Mouse (Mus musculus): ENCODE data around the gene Phf23. TPM values are rescaled to one million over a fixed set of nuclear protein-coding genes. Genes with fewer than 3 reads are reported as not detected.

Gene Phf23
- polyA plus RNA-seq, 1 experiment from 2014 or later, result 27.5 TPM

DNA sequence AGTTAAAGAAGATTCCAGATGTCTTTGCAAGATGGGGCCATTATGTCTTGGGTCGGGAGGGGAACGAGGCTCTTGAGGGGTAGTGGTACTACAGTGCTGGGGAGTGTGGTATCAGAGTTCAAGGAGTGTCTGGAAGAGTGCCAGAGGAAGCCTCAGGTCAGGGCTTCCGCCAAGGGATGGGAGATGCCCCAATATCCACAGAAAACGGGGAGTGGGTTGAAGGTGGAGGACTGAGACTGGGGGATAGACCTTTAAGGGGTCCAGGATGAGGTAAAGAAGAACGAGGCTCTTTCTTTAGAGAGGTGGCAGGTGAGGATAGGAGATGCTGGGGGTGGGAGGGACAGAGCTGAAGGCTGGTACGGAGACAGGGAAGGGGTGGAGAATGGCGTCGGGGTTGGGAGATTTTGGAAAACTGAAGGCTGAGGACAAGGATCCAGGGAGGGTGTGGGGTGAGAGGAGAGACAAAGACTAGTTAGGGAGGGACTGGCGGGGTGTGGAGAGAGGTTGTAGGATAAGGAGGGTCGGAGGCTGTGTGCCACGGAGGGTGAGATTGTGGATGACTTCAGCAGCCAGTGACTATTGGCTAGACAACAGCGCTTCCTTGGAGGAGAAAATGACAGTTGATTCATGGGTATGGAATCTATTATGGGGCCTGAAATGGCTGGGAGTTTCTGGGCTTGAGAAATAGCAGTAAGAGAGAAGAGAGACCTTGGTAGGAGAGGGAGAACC, 33.0 kb downstream of the Phf23 start:
- H3K27me3 ChIP-seq (ENCODE audit: control insufficient read depth, insufficient read depth, low read length), result no peaks in the 10 kb centered on the region
- 29% methylated on average over 12 of the region's 12 CpGs for WGBS
- peak overlapping the region; percentile 11 to 29; a peak in 2 of 4 replicates for H3K4me3 ChIP-seq (ENCODE audit: control insufficient read depth in 1 of 2, insufficient read depth in 1 of 2, low read depth in 1 of 2, low read length in 2 of 2)
- peaks cover 31% of the 10 kb centered on the region for H3K36me3 ChIP-seq (ENCODE audit: control insufficient read depth, insufficient read depth, low read length)
- H3K9me3 ChIP-seq (ENCODE audit: control insufficient read depth, low read length), result no peaks in the 10 kb centered on the region
- H3K9ac ChIP-seq (ENCODE audit: low read length), result 0 out of 2 replicates have a peak overlapping the region, but pooled peaks have one; percentile 10
- no peak for ATAC-seq (ENCODE audit: insufficient number of reproducible peaks, insufficient read depth, low FRiP score, low read depth)
- H3K27ac ChIP-seq (replicated peaks in 1 of 2; ENCODE audit: control insufficient read depth in 1 of 2, insufficient read depth in 1 of 2, low read depth in 2 of 2, low read length in 2 of 2), result peak overlapping the region; percentile 39 to 54
- H3K4me2 ChIP-seq (ENCODE audit: low read length), result peak overlapping the region; percentile 57
- peaks cover 31 to 43% of the 10 kb centered on the region in 2 experiments for H3K4me1 ChIP-seq (ENCODE audit: control insufficient read depth in 2 of 2, insufficient read depth in 2 of 2, low read length in 2 of 2)

DNA sequence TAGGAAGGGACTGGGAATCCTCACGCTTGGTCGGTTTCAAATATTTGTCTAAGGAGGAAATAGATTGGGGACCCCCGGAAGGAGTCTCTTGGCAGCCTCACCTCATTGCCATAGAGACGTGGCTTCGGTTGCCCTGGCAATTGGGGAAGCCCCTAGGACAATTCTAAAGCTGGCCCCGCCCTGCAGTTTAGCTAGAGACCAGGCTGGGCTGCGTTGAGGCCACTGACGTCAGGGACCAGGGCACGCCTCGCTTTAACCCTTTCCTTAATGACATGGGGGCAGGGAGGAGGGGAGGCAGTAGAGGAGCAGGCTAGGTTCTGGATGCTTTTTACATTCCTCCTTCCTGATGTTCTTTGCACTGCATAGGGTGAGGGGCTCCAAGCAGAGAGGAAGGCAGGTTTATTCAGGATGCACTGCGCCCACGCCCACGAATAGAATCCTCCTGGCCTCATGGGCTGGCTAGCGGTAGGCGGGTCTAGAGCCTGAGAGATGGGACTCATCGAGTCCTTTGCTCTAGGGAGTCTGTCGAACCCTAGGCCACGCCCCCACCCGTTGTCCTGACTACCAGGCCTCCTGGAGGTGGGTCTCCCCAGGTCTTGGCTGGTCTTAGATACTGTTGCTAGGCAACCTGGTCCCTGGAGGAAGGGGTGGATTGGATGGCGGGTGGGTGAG, 33.7 kb downstream of the Phf23 start:
- peaks cover 31% of the 10 kb centered on the region for H3K36me3 ChIP-seq (ENCODE audit: control insufficient read depth, insufficient read depth, low read length)
- H3K9me3 ChIP-seq (ENCODE audit: control insufficient read depth, low read length), result no peaks in the 10 kb centered on the region
- no peak overlapping the region for H3K9ac ChIP-seq (ENCODE audit: low read length)
- no peaks in the 10 kb centered on the region for H3K27me3 ChIP-seq (ENCODE audit: control insufficient read depth, insufficient read depth, low read length)
- ATAC-seq (ENCODE audit: insufficient number of reproducible peaks, insufficient read depth, low FRiP score, low read depth), result peak; percentile 70
- WGBS, result 3% methylated on average over 20 of the region's 20 CpGs
- peaks cover 31 to 39% of the 10 kb centered on the region in 2 experiments for H3K4me1 ChIP-seq (ENCODE audit: control insufficient read depth in 2 of 2, insufficient read depth in 2 of 2, low read length in 2 of 2)
- peak overlapping the region; percentile 11 to 29; a peak in 3 of 4 replicates for H3K4me3 ChIP-seq (ENCODE audit: control insufficient read depth in 1 of 2, insufficient read depth in 1 of 2, low read depth in 1 of 2, low read length in 2 of 2)
- peak overlapping the region; percentile 54 to 63; a peak in 3 of 4 replicates for H3K27ac ChIP-seq (replicated peaks in 1 of 2; ENCODE audit: control insufficient read depth in 1 of 2, insufficient read depth in 1 of 2, low read depth in 2 of 2, low read length in 2 of 2)
- peak overlapping the region; percentile 57 for H3K4me2 ChIP-seq (ENCODE audit: low read length)

DNA sequence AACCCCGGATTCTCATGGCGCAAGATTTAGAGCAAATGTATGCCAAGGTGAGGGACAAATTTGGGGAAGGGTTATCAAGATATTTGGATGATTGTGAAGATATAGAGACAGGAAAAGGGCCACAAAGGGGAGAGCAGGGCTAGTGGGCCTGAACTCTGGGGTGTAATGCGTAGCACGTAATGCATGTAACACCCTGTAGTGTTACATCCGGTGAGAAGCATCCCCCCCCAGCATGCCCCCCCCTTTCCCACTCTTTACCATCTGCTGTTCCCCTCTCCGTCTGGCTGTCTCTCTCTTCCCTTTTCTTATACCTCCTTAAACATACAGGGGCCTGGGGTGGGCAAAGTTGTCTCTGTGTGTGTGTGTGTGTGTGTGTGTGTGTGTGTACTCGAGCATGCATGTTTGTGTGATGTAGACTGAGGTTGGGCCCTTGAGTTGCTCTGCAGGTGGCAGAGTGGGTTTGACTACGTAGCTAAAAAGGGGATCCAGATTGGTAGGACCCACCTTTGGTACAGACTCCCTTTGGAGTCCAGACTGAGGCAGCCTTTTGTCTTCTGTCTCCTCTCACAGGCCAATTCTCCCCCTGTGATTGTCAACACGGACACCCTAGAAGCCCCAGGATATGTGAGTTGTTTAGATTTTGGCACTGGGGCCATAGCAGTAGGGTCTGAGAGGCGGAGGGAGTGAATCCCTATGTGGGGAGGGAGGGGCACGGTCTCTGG, 34.4 kb downstream of the Phf23 start:
- peaks cover 31% of the 10 kb centered on the region for H3K36me3 ChIP-seq (ENCODE audit: control insufficient read depth, insufficient read depth, low read length)
- H3K4me1 ChIP-seq (ENCODE audit: control insufficient read depth in 2 of 2, insufficient read depth in 2 of 2, low read length in 2 of 2), result peaks cover 31 to 38% of the 10 kb centered on the region in 2 experiments
- H3K9me3 ChIP-seq (ENCODE audit: control insufficient read depth, low read length), result no peaks in the 10 kb centered on the region
- H3K4me2 ChIP-seq (ENCODE audit: low read length), result peak overlapping the region; percentile 57
- no peaks in the 10 kb centered on the region for H3K27me3 ChIP-seq (ENCODE audit: control insufficient read depth, insufficient read depth, low read length)
- H3K27ac ChIP-seq (replicated peaks in 1 of 2; ENCODE audit: control insufficient read depth in 1 of 2, insufficient read depth in 1 of 2, low read depth in 2 of 2, low read length in 2 of 2), result no peak overlapping the region
- H3K9ac ChIP-seq (ENCODE audit: low read length), result no peak overlapping the region
- WGBS, result 57% methylated on average over 11 of the region's 11 CpGs
- no peak overlapping the region; a peak in 1 of 4 replicates for H3K4me3 ChIP-seq (ENCODE audit: control insufficient read depth in 1 of 2, insufficient read depth in 1 of 2, low read depth in 1 of 2, low read length in 2 of 2)
- ATAC-seq (ENCODE audit: insufficient number of reproducible peaks, insufficient read depth, low FRiP score, low read depth), result no peak

DNA sequence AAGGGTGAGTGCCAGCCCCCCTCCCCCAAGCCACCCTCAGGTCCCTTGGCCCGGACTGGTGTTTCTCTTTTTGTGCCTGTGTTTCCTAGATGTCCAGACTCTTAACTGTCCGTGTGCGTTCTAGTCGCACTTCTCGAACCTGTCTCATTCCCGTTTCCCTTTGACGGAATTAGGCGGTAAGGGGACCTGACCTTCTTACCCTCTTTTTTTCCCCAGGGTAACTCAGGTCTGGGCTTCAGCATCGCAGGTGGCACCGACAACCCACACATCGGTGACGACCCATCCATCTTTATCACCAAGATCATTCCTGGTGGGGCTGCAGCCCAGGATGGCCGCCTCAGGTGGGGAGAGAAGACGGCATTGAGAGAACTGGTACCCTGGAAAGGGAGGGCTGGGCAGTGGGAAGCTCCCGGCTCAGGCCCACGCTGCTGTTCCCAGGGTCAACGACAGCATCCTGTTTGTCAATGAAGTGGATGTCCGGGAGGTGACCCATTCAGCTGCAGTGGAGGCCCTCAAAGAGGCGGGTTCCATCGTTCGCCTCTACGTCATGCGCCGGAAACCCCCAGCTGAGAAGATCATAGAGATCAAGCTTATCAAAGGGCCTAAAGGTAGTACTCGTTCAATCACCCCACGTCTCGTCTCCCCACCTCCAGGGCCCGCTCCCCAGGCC, 35.2 kb downstream of the Phf23 start:
- ATAC-seq (ENCODE audit: insufficient number of reproducible peaks, insufficient read depth, low FRiP score, low read depth), result no peak
- Histone ChIP-seq H3K4me2 (ENCODE audit: low read length) (no peak overlapping the region), H3K4me3 (ENCODE audit: control insufficient read depth in 1 of 2, insufficient read depth in 1 of 2, low read depth in 1 of 2, low read length in 2 of 2) (no peak overlapping the region), H3K9me3 (ENCODE audit: control insufficient read depth, low read length) (no peaks in the 10 kb centered on the region), H3K36me3 (ENCODE audit: control insufficient read depth, insufficient read depth, low read length) (peaks cover 31% of the 10 kb centered on the region), H3K9ac (ENCODE audit: low read length) (no peak overlapping the region), H3K4me1 (ENCODE audit: control insufficient read depth in 2 of 2, insufficient read depth in 2 of 2, low read length in 2 of 2) (peaks cover 31 to 36% of the 10 kb centered on the region in 2 experiments), H3K27me3 (ENCODE audit: control insufficient read depth, insufficient read depth, low read length) (no peaks in the 10 kb centered on the region), H3K27ac (replicated peaks in 1 of 2; ENCODE audit: control insufficient read depth in 1 of 2, insufficient read depth in 1 of 2, low read depth in 2 of 2, low read length in 2 of 2) (no peak overlapping the region)
- 90% methylated on average over 28 of the region's 28 CpGs for WGBS

GRCm38 (mm10) chr11:70031321-70031670, 35.7 kb downstream of the Phf23 start:
- Histone ChIP-seq H3K27ac (replicated peaks in 1 of 2; ENCODE audit: control insufficient read depth in 1 of 2, insufficient read depth in 1 of 2, low read depth in 2 of 2, low read length in 2 of 2) (no peak overlapping the region), H3K27me3 (ENCODE audit: control insufficient read depth, insufficient read depth, low read length) (no peaks in the 10 kb centered on the region), H3K4me3 (ENCODE audit: control insufficient read depth in 1 of 2, insufficient read depth in 1 of 2, low read depth in 1 of 2, low read length in 2 of 2) (no peak overlapping the region), H3K9me3 (ENCODE audit: control insufficient read depth, low read length) (no peaks in the 10 kb centered on the region), H3K4me2 (ENCODE audit: low read length) (no peak overlapping the region), H3K4me1 (ENCODE audit: control insufficient read depth in 2 of 2, insufficient read depth in 2 of 2, low read length in 2 of 2) (peaks cover 26 to 32% of the 10 kb centered on the region in 2 experiments), H3K9ac (ENCODE audit: low read length) (no peak overlapping the region), H3K36me3 (ENCODE audit: control insufficient read depth, insufficient read depth, low read length) (peaks cover 31% of the 10 kb centered on the region)
- no peak for ATAC-seq (ENCODE audit: insufficient number of reproducible peaks, insufficient read depth, low FRiP score, low read depth)
- WGBS, result 96% methylated on average over 11 of the region's 11 CpGs

DNA sequence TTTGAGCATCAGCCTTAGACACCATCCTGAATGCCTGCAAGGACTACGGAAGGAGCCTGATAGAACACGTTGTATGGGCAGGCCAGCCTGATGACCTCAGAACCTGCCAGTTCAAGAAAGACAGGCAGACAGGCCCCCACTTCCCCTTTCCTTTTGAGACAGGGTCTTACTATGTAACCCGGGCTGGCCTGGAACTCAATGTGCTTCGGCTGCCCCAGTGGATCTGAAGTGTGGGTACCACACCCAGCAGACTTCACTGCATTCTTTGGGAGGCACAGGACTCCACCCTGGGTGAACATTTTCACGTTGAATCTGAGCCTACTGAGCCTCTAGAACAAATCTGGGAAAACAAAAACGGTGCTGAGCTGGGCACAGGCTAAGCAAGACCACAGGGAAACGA, 42.6 kb downstream of the Phf23 start:
- no peak for ATAC-seq (ENCODE audit: insufficient number of reproducible peaks, insufficient read depth, low FRiP score, low read depth)
- no peak overlapping the region for H3K9ac ChIP-seq (ENCODE audit: low read length)
- 73% methylated on average over 7 of the region's 7 CpGs for WGBS
- no peaks in the 10 kb centered on the region for H3K4me1 ChIP-seq (ENCODE audit: control insufficient read depth in 2 of 2, insufficient read depth in 2 of 2, low read length in 2 of 2)
- H3K4me2 ChIP-seq (ENCODE audit: low read length), result no peak overlapping the region
- peaks cover 35% of the 10 kb centered on the region for H3K36me3 ChIP-seq (ENCODE audit: control insufficient read depth, insufficient read depth, low read length)
- H3K4me3 ChIP-seq (ENCODE audit: control insufficient read depth in 1 of 2, insufficient read depth in 1 of 2, low read depth in 1 of 2, low read length in 2 of 2), result no peak overlapping the region
- H3K27me3 ChIP-seq (ENCODE audit: control insufficient read depth, insufficient read depth, low read length), result no peaks in the 10 kb centered on the region
- no peaks in the 10 kb centered on the region for H3K9me3 ChIP-seq (ENCODE audit: control insufficient read depth, low read length)
- no peak overlapping the region for H3K27ac ChIP-seq (replicated peaks in 1 of 2; ENCODE audit: control insufficient read depth in 1 of 2, insufficient read depth in 1 of 2, low read depth in 2 of 2, low read length in 2 of 2)

- peaks cover 39% of the 10 kb centered on the region for H3K36me3 ChIP-seq (ENCODE audit: control insufficient read depth, insufficient read depth, low read length)
- 91% methylated on average over 10 of the region's 10 CpGs for WGBS
- H3K9ac ChIP-seq (ENCODE audit: low read length), result no peak overlapping the region
- ATAC-seq (ENCODE audit: insufficient number of reproducible peaks, insufficient read depth, low FRiP score, low read depth), result no peak
- no peaks in the 10 kb centered on the region for H3K4me1 ChIP-seq (ENCODE audit: control insufficient read depth in 2 of 2, insufficient read depth in 2 of 2, low read length in 2 of 2)
- no peak overlapping the region for H3K4me2 ChIP-seq (ENCODE audit: low read length)
- no peaks in the 10 kb centered on the region for H3K9me3 ChIP-seq (ENCODE audit: control insufficient read depth, low read length)
- no peak overlapping the region for H3K4me3 ChIP-seq (ENCODE audit: control insufficient read depth in 1 of 2, insufficient read depth in 1 of 2, low read depth in 1 of 2, low read length in 2 of 2)
- H3K27ac ChIP-seq (replicated peaks in 1 of 2; ENCODE audit: control insufficient read depth in 1 of 2, insufficient read depth in 1 of 2, low read depth in 2 of 2, low read length in 2 of 2), result no peak overlapping the region
- no peaks in the 10 kb centered on the region for H3K27me3 ChIP-seq (ENCODE audit: control insufficient read depth, insufficient read depth, low read length)
Measured at GRCm38 (mm10) chr11:70039631-70040030, 44.1 kb downstream of the Phf23 start.
